Mouse (Mus musculus): ENCODE data around the gene Rnls.

- TF ChIP-seq CTCF (IDR thresholded peaks at IDR 0.05; ENCODE audit: borderline replicate concordance, insufficient read depth, low read length) (no peak), POLR2A (IDR thresholded peaks at IDR 0.05; ENCODE audit: low read depth, low read length) (no peak)
Measured at GRCm38 (mm10) chr19:33299726-33300292, 92.3 kb downstream of the Rnls start.

All from embryonic fibroblast, embryonic 13.5 days (primary cell).